Mouse (Mus musculus): Measurements from ENCODE around the gene Foxi1. TPM values are rescaled to one million over a fixed set of nuclear protein-coding genes. Genes with fewer than 3 reads are reported as not detected.

Gene Foxi1
- polyA plus RNA-seq, 1 experiment, result not detected

- DNase-seq (ENCODE audit: low read depth), result peak; percentile 4
- TF ChIP-seq CTCF (IDR thresholded peaks at IDR 0.05; ENCODE audit: borderline replicate concordance, extremely low read depth, insufficient read depth, insufficient read length) (no peak), POLR2A (IDR thresholded peaks at IDR 0.05; ENCODE audit: borderline replicate concordance, extremely low read depth, insufficient read depth, insufficient read length, poor library complexity, severe bottlenecking) (no peak)
Observed at GRCm38 (mm10) chr11:34194158-34194941, 13.5 kb downstream of the Foxi1 start.

- TF ChIP-seq POLR2A (IDR thresholded peaks at IDR 0.05; ENCODE audit: borderline replicate concordance, extremely low read depth, insufficient read depth, insufficient read length, poor library complexity, severe bottlenecking) (no peak), CTCF (IDR thresholded peaks at IDR 0.05; ENCODE audit: borderline replicate concordance, extremely low read depth, insufficient read depth, insufficient read length) (no peak)
- DNase-seq (ENCODE audit: low read depth), result no peak
Observed at GRCm38 (mm10) chr11:34193658-34194057, 14.2 kb downstream of the Foxi1 start.

- TF ChIP-seq CTCF (IDR thresholded peaks at IDR 0.05; ENCODE audit: borderline replicate concordance, extremely low read depth, insufficient read depth, insufficient read length) (no peak), POLR2A (IDR thresholded peaks at IDR 0.05; ENCODE audit: borderline replicate concordance, extremely low read depth, insufficient read depth, insufficient read length, poor library complexity, severe bottlenecking) (no peak)
- DNase-seq (ENCODE audit: low read depth), result no peak
Observed at GRCm38 (mm10) chr11:34184266-34184665, 23.6 kb downstream of the Foxi1 start.

GRCm38 (mm10) chr11:34181214-34182117, 26.4 kb downstream of the Foxi1 start:
- TF ChIP-seq POLR2A (IDR thresholded peaks at IDR 0.05; ENCODE audit: borderline replicate concordance, extremely low read depth, insufficient read depth, insufficient read length, poor library complexity, severe bottlenecking) (no peak), CTCF (IDR thresholded peaks at IDR 0.05; ENCODE audit: borderline replicate concordance, extremely low read depth, insufficient read depth, insufficient read length) (no peak)
- DNase-seq (ENCODE audit: low read depth), result peak; percentile 73

- DNase-seq (ENCODE audit: low read depth), result no peak
- TF ChIP-seq CTCF (IDR thresholded peaks at IDR 0.05; ENCODE audit: borderline replicate concordance, extremely low read depth, insufficient read depth, insufficient read length), result no peak
- TF ChIP-seq POLR2A (IDR thresholded peaks at IDR 0.05; ENCODE audit: borderline replicate concordance, extremely low read depth, insufficient read depth, insufficient read length, poor library complexity, severe bottlenecking), result no peak
Observed at GRCm38 (mm10) chr11:34178752-34179151, 29.1 kb downstream of the Foxi1 start.

- TF ChIP-seq CTCF (IDR thresholded peaks at IDR 0.05; ENCODE audit: borderline replicate concordance, extremely low read depth, insufficient read depth, insufficient read length), result no peak
- TF ChIP-seq POLR2A (IDR thresholded peaks at IDR 0.05; ENCODE audit: borderline replicate concordance, extremely low read depth, insufficient read depth, insufficient read length, poor library complexity, severe bottlenecking), result no peak
- DNase-seq (ENCODE audit: low read depth), result no peak
Observed at GRCm38 (mm10) chr11:34176371-34176770, 31.5 kb downstream of the Foxi1 start.

GRCm38 (mm10) chr11:34171221-34171620, 36.7 kb downstream of the Foxi1 start:
- TF ChIP-seq POLR2A (IDR thresholded peaks at IDR 0.05; ENCODE audit: borderline replicate concordance, extremely low read depth, insufficient read depth, insufficient read length, poor library complexity, severe bottlenecking) (no peak), CTCF (IDR thresholded peaks at IDR 0.05; ENCODE audit: borderline replicate concordance, extremely low read depth, insufficient read depth, insufficient read length) (no peak)

GRCm38 (mm10) chr11:34169464-34169894, 38.4 kb downstream of the Foxi1 start:
- peak; percentile 8 for DNase-seq (ENCODE audit: low read depth)
- TF ChIP-seq POLR2A (IDR thresholded peaks at IDR 0.05; ENCODE audit: borderline replicate concordance, extremely low read depth, insufficient read depth, insufficient read length, poor library complexity, severe bottlenecking) (no peak), CTCF (IDR thresholded peaks at IDR 0.05; ENCODE audit: borderline replicate concordance, extremely low read depth, insufficient read depth, insufficient read length) (no peak)

More at GRCm38 (mm10) chr11:34171221-34171620, 36.7 kb downstream of the Foxi1 start:
- DNase-seq (ENCODE audit: low read depth), result no peak

- TF ChIP-seq CTCF (IDR thresholded peaks at IDR 0.05; ENCODE audit: borderline replicate concordance, extremely low read depth, insufficient read depth, insufficient read length) (no peak), POLR2A (IDR thresholded peaks at IDR 0.05; ENCODE audit: borderline replicate concordance, extremely low read depth, insufficient read depth, insufficient read length, poor library complexity, severe bottlenecking) (no peak)
- no peak for DNase-seq (ENCODE audit: low read depth)
Observed at GRCm38 (mm10) chr11:34166392-34166791, 41.5 kb downstream of the Foxi1 start.

- DNase-seq (ENCODE audit: low read depth), result no peak
- TF ChIP-seq POLR2A (IDR thresholded peaks at IDR 0.05; ENCODE audit: borderline replicate concordance, extremely low read depth, insufficient read depth, insufficient read length, poor library complexity, severe bottlenecking) (no peak), CTCF (IDR thresholded peaks at IDR 0.05; ENCODE audit: borderline replicate concordance, extremely low read depth, insufficient read depth, insufficient read length) (no peak)
Observed at GRCm38 (mm10) chr11:34165278-34165677, 42.6 kb downstream of the Foxi1 start.

GRCm38 (mm10) chr11:34158916-34159315, 49.0 kb downstream of the Foxi1 start:
- no peak for DNase-seq (ENCODE audit: low read depth)
- TF ChIP-seq POLR2A (IDR thresholded peaks at IDR 0.05; ENCODE audit: borderline replicate concordance, extremely low read depth, insufficient read depth, insufficient read length, poor library complexity, severe bottlenecking), result no peak
